Mouse (Mus musculus): ENCODE measurements at regions not wholly inside any gene's neighbourhood (a gene's known extent, or its start where the extent isn't known, plus 50 kb on each side); places are given as distances from the start of the nearest gene placed in this dataset.

DNA sequence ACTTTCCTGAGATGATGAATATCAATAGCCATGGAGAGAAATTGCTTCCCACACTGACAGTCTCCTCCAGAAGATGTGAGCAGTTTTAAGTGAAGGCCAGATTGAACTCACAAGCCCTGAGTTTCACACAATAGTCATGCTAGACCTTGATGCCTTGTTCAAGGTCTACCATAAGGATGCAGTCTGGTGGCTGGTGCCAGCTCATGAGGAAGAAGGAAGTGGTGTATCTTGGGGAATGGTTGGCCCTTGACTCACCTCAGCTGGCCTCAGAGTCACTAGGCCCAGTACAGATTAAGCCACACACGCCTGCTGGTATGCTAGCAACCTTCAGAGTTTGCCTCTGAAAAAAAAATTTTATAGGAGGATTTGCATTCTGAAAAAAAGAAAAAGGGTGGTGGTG lies 192.4 kb upstream of the Sox2 start:
- Histone ChIP-seq H3K79me3 (ENCODE audit: low read depth) (no peaks in the 10 kb centered on the region), H3K27me3 (ENCODE audit: control insufficient read depth, insufficient read depth, insufficient read length) (no peaks in the 10 kb centered on the region), H3K79me2 (ENCODE audit: control insufficient read depth, insufficient read depth) (no peaks in the 10 kb centered on the region), H3K36me3 (ENCODE audit: control insufficient read depth, insufficient read depth) (no peaks in the 10 kb centered on the region), H3ac (ENCODE audit: control insufficient read depth, insufficient read length, low read depth) (no peak overlapping the region), H3K4me3 (ENCODE audit: insufficient read depth, poor library complexity, severe bottlenecking) (no peak overlapping the region)
- TF ChIP-seq USF1 (IDR thresholded peaks at IDR 0.05; ENCODE audit: low read depth) (no peak), CEBPB (IDR thresholded peaks at IDR 0.05; ENCODE audit: low read depth) (no peak), FOSL1 (IDR thresholded peaks at IDR 0.05; ENCODE audit: insufficient read depth, low read length, poor library complexity, severe bottlenecking) (no peak), MYOD1 (IDR thresholded peaks at IDR 0.05; ENCODE audit: control insufficient read depth, insufficient read length, low read depth) (no peak), MAX (IDR thresholded peaks at IDR 0.05) (no peak), CTCF (IDR thresholded peaks at IDR 0.05; ENCODE audit: control insufficient read depth, insufficient read depth, insufficient read length) (no peak), MYOG (IDR thresholded peaks at IDR 0.05; ENCODE audit: control insufficient read depth, extremely low read depth, insufficient read length) (no peak)

DNA sequence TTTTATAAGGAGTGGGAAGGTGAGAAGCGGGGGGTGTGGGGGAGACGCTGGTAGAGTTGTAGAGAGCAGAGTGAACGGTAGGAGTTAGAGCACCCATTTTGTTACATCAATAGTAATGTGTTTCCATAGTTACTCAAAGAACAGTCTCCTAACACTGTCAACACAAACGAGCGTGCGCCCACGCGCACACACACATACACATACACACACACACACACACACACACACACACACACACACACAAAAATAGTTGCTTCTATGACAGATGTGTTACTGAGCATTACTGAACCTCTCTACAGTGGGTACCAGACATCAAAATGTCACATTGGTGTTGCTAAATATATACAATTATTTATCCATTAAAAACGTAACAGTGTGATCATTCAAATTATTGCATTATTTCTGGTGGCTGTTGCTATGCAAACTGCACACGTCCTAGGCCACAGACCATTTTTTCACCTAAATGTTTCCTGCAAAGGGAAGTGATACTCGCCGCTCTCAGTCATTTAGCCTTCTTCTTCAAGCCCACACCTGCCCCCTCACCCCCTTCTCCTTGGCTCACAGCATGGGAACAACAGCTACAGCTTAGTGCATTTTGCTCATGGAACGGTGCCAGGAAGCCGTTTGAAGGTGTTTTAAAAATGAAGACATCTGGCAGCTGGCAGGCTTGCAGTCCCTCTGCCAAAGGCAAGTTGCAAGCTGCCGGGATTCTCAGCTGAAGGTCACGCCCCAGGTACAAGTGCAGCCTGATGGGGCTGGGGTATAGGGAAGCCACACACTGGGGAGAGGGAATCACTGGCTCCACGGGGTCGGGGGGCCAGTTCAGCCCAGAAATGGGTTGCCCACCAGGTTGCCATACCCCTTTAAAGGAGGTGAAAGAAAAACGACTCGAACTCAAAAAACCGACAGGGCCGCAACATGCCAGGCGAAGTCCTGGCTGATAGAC lies 193.4 kb upstream of the Sox2 start:
- TF ChIP-seq MYOD1 (IDR thresholded peaks at IDR 0.05; ENCODE audit: control insufficient read depth, insufficient read length, low read depth) = no peak
- TF ChIP-seq CTCF (IDR thresholded peaks at IDR 0.05; ENCODE audit: control insufficient read depth, insufficient read depth, insufficient read length) = no peak
- TF ChIP-seq MYOG (IDR thresholded peaks at IDR 0.05; ENCODE audit: control insufficient read depth, extremely low read depth, insufficient read length) = no peak
- TF ChIP-seq CEBPB (IDR thresholded peaks at IDR 0.05; ENCODE audit: low read depth) = no peak
- no peak for TF ChIP-seq FOSL1 (IDR thresholded peaks at IDR 0.05; ENCODE audit: insufficient read depth, low read length, poor library complexity, severe bottlenecking)
- TF ChIP-seq USF1 (IDR thresholded peaks at IDR 0.05; ENCODE audit: low read depth) = no peak
- TF ChIP-seq MAX (IDR thresholded peaks at IDR 0.05) = no peak
- Histone ChIP-seq H3K79me3 (ENCODE audit: low read depth) (no peaks in the 10 kb centered on the region), H3K27me3 (ENCODE audit: control insufficient read depth, insufficient read depth, insufficient read length) (no peaks in the 10 kb centered on the region), H3ac (ENCODE audit: control insufficient read depth, insufficient read length, low read depth) (no peak overlapping the region), H3K4me3 (ENCODE audit: insufficient read depth, poor library complexity, severe bottlenecking) (no peak overlapping the region), H3K36me3 (ENCODE audit: control insufficient read depth, insufficient read depth) (no peaks in the 10 kb centered on the region), H3K79me2 (ENCODE audit: control insufficient read depth, insufficient read depth) (no peaks in the 10 kb centered on the region)

DNA sequence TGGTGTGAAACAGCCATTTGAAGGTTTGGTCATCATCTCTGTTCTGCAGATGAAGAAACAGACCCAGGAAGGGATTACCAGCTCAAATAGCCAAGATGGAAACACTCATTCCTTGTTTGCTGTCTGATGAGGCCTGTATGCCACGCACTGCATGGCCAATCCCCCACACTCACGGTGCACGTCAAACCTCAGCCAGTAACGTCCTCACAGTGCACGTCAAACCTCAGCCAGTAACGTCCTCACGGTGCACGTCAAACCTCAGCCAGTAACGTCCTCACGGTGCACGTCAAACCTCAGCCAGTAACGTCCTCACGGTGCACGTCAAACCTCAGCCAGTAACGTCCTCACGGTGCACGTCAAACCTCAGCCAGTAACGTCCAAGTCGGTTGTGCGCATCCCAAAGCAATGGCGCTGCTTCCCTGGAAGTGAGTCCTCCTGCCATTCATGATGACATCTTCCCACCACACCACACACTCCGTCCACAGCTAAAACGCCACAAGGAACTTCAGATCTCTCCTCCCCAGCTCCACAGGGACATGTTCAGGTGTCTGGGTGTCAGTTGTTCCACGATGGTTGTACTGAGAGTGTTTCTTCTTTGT lies 196.1 kb upstream of the Sox2 start:
- Histone ChIP-seq H3K4me3 (ENCODE audit: insufficient read depth, poor library complexity, severe bottlenecking) (no peak overlapping the region), H3ac (ENCODE audit: control insufficient read depth, insufficient read length, low read depth) (no peak overlapping the region), H3K79me2 (ENCODE audit: control insufficient read depth, insufficient read depth) (no peaks in the 10 kb centered on the region), H3K36me3 (ENCODE audit: control insufficient read depth, insufficient read depth) (no peaks in the 10 kb centered on the region), H3K79me3 (ENCODE audit: low read depth) (no peaks in the 10 kb centered on the region), H3K27me3 (ENCODE audit: control insufficient read depth, insufficient read depth, insufficient read length) (no peaks in the 10 kb centered on the region)
- TF ChIP-seq MAX (IDR thresholded peaks at IDR 0.05) (no peak), MYOD1 (IDR thresholded peaks at IDR 0.05; ENCODE audit: control insufficient read depth, insufficient read length, low read depth) (no peak)

DNA sequence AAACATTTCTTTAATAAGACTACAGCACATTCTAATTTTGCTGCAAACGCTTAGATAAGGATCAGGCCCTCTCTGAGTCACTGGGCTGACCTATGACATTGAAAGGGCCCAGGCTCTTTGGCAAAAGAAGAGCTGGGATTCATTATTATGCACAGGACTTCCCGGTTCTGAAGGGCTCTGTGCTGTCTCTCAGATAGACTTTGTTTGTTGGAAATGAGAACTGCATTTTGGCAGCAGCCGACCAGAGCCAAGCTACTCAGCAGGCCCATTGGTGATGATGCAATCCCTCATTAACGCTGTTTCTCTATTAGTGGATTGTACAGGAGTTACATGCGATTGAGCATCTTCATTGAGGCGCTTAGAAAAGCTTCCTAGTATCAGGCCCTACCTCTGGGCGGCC lies 204.9 kb upstream of the Sox2 start:
- H3K79me3 ChIP-seq (ENCODE audit: low read depth) = no peaks in the 10 kb centered on the region
- no peak for TF ChIP-seq CEBPB (IDR thresholded peaks at IDR 0.05; ENCODE audit: low read depth)
- no peak for TF ChIP-seq CTCF (IDR thresholded peaks at IDR 0.05; ENCODE audit: control insufficient read depth, insufficient read depth, insufficient read length)
- TF ChIP-seq USF1 (IDR thresholded peaks at IDR 0.05; ENCODE audit: low read depth) = no peak
- H3ac ChIP-seq (ENCODE audit: control insufficient read depth, insufficient read length, low read depth) = no peak overlapping the region
- no peaks in the 10 kb centered on the region for H3K79me2 ChIP-seq (ENCODE audit: control insufficient read depth, insufficient read depth)
- H3K36me3 ChIP-seq (ENCODE audit: control insufficient read depth, insufficient read depth) = no peaks in the 10 kb centered on the region
- no peaks in the 10 kb centered on the region for H3K27me3 ChIP-seq (ENCODE audit: control insufficient read depth, insufficient read depth, insufficient read length)
- no peak overlapping the region for H3K4me3 ChIP-seq (ENCODE audit: insufficient read depth, poor library complexity, severe bottlenecking)

DNA sequence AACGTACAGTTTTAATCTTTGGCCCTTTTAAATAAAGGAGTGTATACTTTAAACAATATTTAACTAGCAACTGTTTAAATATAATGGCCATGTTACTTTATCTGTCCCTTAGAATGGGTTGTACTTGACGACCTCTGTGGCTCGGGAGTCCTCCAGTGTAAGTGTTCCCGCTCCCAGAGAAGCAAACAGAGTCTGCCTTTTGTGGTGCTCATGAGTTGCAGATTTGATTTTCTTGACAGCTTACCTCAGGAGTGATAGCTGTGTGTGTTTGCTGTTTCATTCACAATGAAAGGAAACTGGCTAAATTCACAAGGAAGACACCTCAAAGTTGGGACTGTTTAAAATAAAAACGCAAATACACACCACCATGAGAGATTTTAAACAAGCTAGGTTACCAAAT lies 205.4 kb upstream of the Sox2 start:
- Histone ChIP-seq H3K79me2 (ENCODE audit: control insufficient read depth, insufficient read depth) (no peaks in the 10 kb centered on the region), H3K4me3 (ENCODE audit: insufficient read depth, poor library complexity, severe bottlenecking) (no peak overlapping the region), H3K36me3 (ENCODE audit: control insufficient read depth, insufficient read depth) (no peaks in the 10 kb centered on the region), H3K27me3 (ENCODE audit: control insufficient read depth, insufficient read depth, insufficient read length) (no peaks in the 10 kb centered on the region), H3K79me3 (ENCODE audit: low read depth) (no peaks in the 10 kb centered on the region), H3ac (ENCODE audit: control insufficient read depth, insufficient read length, low read depth) (no peak overlapping the region)
- TF ChIP-seq CTCF (IDR thresholded peaks at IDR 0.05; ENCODE audit: control insufficient read depth, insufficient read depth, insufficient read length) = no peak
- TF ChIP-seq MYOG (IDR thresholded peaks at IDR 0.05; ENCODE audit: control insufficient read depth, extremely low read depth, insufficient read length) = no peak
- no peak for TF ChIP-seq FOSL1 (IDR thresholded peaks at IDR 0.05; ENCODE audit: insufficient read depth, low read length, poor library complexity, severe bottlenecking)
- TF ChIP-seq MAX (IDR thresholded peaks at IDR 0.05) = no peak
- no peak for TF ChIP-seq MYOD1 (IDR thresholded peaks at IDR 0.05; ENCODE audit: control insufficient read depth, insufficient read length, low read depth)
- TF ChIP-seq USF1 (IDR thresholded peaks at IDR 0.05; ENCODE audit: low read depth) = no peak
- no peak for TF ChIP-seq CEBPB (IDR thresholded peaks at IDR 0.05; ENCODE audit: low read depth)
